Mouse (Mus musculus) E14TG2a.4 (cell line): ENCODE measurements at regions not wholly inside any gene's neighbourhood (a gene's known extent, or its start where the extent isn't known, plus 50 kb on each side); places are given as distances from the start of the nearest gene placed in this dataset.

Source experiments
- H3K27me3 ChIP-seq: 2 replicates; pipeline ENCODE4 v1.6.1; 2014; ENCODE audit warnings: low read length, control low read depth; ENCODE audit not compliant: insufficient read depth
- H3K36me3 ChIP-seq: 2 replicates; pipeline ENCODE4 v1.6.1; 2014; ENCODE audit warnings: low read length, control low read depth; ENCODE audit not compliant: insufficient read depth
- H3K4me1 ChIP-seq: replicated peaks from 2 replicates; pipeline ENCODE4 v1.6.1; 2014; ENCODE audit warnings: low read depth, low read length, control low read depth
- H3K4me3 ChIP-seq: replicated peaks from 2 replicates; pipeline ENCODE4 v1.5.1; 2014; ENCODE audit warnings: mild to moderate bottlenecking, low read length
- H3K9me3 ChIP-seq: 2 replicates; pipeline ENCODE4 v1.6.1; 2014; ENCODE audit warnings: low read length, control low read depth
- CTCF ChIP-seq: conservative IDR thresholded peaks from 2 replicates; pipeline ENCODE4 v1.5.1; 2014; ENCODE audit warnings: low read length
- NANOG ChIP-seq: IDR thresholded peaks from 2 replicates; pipeline ENCODE4 v1.6.1; 2014; ENCODE audit warnings: borderline replicate concordance, low read length, mixed read lengths
- POU5F1 ChIP-seq: IDR thresholded peaks from 2 replicates; pipeline ENCODE4 v1.6.1; 2014; ENCODE audit warnings: low read length, borderline replicate concordance

DNA sequence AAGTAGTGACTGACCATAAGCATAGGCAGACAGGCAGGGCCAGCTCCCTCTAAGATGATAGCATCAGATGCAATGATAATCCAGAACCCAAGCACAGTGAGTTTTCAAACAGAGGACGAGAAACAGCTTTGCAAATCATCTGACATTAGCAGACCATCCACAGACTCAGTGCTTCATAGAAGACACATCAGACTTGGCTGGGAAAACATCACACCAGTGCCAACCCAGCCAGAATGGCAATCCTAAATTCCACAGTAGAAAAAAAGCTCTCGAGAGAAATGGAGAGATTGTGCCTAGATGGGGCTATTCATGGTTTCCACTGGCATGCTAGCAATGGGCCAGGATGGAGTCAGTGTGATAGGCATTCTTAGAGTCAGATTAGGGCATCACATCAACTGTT, 319.1 kb downstream of the 9330182O14Rik start:
- H3K27me3 ChIP-seq, result no peaks in the 10 kb centered on the region
- no peak overlapping the region for H3K4me3 ChIP-seq
- no peaks in the 10 kb centered on the region for H3K4me1 ChIP-seq
- no peak for TF ChIP-seq CTCF
- no peak for TF ChIP-seq NANOG
- no peak for TF ChIP-seq POU5F1
- H3K36me3 ChIP-seq, result no peaks in the 10 kb centered on the region
- H3K9me3 ChIP-seq, result no peaks in the 10 kb centered on the region

DNA sequence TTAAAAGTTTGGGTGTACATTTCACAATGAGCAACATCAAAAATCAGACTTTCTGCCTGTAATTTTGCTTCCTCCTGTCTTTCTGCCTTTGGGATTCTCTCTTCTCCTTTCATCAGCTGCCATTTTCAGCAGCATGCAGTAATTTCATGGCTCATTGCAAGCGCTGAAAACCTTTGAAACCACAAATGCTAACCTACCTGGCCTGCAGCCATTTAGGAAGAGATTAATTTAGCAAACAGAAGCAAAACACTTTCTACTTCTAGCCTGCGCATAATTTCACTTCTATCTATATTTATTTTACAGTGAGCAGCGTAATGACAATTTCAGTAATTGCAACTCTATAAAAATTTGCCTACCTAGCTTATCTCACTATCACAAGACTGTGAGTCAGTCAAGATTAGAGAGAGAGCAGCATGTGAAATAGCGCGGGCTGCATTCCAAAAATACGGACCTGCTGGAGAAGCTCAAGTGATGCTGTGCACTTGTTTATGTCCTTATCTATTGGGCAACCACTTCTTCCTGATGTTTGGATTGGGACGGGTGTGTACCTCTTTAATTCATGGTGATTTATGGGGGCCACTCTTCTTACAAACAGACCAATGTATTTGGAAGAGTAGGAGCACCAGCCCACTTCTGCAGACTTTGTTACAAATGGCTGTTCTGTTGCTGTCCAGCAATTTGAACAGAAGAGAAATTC, 341.6 kb downstream of the 9330182O14Rik start:
- Histone ChIP-seq H3K36me3 (no peaks in the 10 kb centered on the region), H3K4me1 (no peaks in the 10 kb centered on the region), H3K4me3 (no peak overlapping the region), H3K27me3 (no peaks in the 10 kb centered on the region), H3K9me3 (no peaks in the 10 kb centered on the region)
- no peak for TF ChIP-seq POU5F1
- TF ChIP-seq NANOG, result no peak
- TF ChIP-seq CTCF, result no peak

DNA sequence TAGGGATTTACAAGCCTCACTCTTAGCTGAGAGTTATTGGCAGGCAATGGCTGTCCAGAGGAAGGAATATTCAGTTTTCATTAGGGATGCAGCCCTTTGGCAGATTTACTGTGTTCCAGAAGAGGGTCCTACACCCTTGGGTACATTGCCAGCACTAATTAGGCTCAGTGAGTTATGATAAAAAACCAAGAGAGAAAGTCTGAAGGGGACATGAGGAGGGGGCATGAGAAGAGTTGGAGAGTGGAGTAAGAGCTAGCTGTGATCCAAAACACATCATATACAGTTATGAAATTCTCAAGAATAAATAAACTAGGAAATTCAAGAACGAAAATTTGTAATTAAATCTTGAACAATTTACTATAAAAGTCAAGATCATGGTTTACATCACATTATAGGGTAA, 346.2 kb downstream of the 9330182O14Rik start:
- H3K4me1 ChIP-seq, result no peaks in the 10 kb centered on the region
- TF ChIP-seq CTCF (no peak), NANOG (no peak), POU5F1 (no peak)

DNA sequence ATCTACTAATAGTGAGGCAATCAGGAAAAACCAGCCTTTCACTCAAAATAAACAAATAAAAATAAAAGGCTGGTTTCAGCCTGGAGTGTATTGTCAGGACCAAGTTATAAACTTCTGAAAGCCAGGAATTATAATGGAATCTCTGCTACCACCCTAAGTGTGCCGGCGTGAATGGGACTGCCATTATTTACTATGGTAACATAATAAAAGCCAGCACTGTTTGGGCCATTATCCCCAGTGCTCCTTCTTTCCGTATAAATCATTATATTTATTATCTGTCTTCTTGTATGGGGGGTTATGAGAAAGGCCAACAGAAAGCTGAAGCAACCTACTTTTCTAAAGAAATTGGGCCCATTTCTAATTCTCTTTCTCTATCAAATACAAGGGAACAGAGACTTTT, 347.1 kb downstream of the 9330182O14Rik start:
- no peaks in the 10 kb centered on the region for H3K9me3 ChIP-seq
- no peak for TF ChIP-seq POU5F1
- TF ChIP-seq CTCF, result no peak
- TF ChIP-seq NANOG, result no peak
- H3K36me3 ChIP-seq, result no peaks in the 10 kb centered on the region
- no peaks in the 10 kb centered on the region for H3K4me1 ChIP-seq
- H3K27me3 ChIP-seq, result no peaks in the 10 kb centered on the region
- no peak overlapping the region for H3K4me3 ChIP-seq

More for the DNA sequence above, 346.2 kb downstream of the 9330182O14Rik start:
- no peak overlapping the region for H3K4me3 ChIP-seq
- H3K9me3 ChIP-seq, result no peaks in the 10 kb centered on the region
- no peaks in the 10 kb centered on the region for H3K27me3 ChIP-seq
- H3K36me3 ChIP-seq, result no peaks in the 10 kb centered on the region

DNA sequence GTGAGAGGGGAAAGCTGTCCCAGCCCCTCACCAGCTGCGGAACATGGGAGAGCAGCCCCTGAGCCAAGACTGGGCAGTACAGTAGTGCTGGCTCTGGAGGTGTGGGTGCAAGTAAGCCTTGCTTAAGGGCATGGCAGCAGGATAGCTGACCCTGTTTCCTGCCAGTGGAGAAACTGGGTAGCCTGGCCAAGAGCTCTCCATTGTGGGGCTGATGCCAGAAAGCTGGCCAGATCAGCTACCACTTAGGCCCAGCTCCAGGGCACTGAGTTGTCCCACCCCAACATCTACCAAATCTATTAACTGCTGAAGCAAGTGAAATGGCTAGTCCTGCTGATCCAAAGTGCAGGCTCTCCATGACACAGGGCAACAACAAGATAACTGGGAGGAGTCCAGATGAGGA, 351.8 kb downstream of the 9330182O14Rik start:
- Histone ChIP-seq H3K36me3 (no peaks in the 10 kb centered on the region), H3K27me3 (no peaks in the 10 kb centered on the region), H3K4me3 (no peak overlapping the region), H3K9me3 (no peaks in the 10 kb centered on the region), H3K4me1 (no peaks in the 10 kb centered on the region)
- TF ChIP-seq POU5F1 (no peak), CTCF (no peak), NANOG (no peak)

DNA sequence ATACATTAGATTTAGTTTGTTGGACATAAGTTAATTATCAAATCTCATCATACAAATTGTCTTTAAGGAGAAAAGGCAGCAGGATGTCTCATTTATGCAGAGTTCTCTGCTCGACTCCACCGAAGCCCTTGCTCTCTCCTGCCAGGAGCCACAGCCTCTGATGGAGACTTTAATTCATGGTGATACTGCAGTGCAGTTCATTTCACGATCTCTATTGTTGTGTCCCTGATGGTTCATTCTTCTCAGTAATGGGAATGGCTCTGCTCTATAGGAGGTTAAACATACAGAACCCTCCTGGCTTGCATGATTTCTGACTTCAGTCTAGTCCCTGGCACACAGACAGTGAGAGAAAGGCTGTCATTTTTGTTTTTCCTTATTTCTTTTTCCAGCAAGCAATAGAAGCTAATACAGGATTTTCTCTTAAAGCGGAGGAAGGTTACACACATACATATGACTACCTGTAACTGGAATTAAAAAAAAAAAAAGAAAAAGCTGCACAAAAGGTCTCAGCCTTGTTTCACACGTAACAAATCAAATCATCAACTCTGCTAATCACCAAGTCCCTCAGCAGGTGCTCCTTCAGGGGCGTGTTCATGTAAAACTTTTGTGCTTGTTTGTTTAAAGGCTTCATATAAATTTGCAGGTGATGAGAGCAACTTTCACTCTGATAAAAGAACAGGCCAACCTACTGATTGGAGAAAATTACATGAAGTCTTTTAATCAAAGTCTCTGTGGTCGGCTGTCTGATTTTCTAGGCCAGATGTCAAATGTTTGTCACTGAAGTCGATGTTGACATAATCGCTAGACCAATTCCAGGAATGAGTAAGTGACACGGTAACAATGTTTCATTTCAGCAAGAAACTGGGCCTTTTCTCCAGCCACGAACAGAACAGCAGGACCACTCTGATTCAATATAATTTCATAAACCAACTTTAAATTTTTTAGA, 367.3 kb downstream of the 9330182O14Rik start:
- Histone ChIP-seq H3K4me1 (no peaks in the 10 kb centered on the region), H3K36me3 (no peaks in the 10 kb centered on the region), H3K9me3 (no peaks in the 10 kb centered on the region), H3K4me3 (no peak overlapping the region), H3K27me3 (no peaks in the 10 kb centered on the region)
- TF ChIP-seq NANOG (no peak), CTCF (no peak), POU5F1 (no peak)

DNA sequence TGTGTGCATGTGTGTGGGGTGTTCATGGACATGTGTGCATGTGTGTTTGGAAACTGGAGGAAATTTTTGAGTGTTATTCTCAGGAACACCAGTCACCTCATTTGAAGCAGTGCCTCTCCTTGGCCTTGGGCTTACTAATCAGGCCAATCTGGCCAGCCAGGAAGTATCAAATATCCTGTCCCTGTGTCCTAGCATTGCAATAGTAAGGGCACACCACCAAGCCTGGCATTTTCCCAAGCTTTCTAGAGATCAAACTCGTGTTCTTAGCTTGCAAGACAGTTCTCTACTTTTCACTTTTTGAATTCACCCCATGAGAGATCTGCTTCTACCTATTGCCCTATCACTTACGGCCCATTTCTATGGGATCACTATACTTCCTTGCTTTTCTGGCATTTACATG, 376.7 kb downstream of the 9330182O14Rik start:
- Histone ChIP-seq H3K4me1 (no peaks in the 10 kb centered on the region), H3K4me3 (no peak overlapping the region), H3K9me3 (no peaks in the 10 kb centered on the region), H3K27me3 (no peaks in the 10 kb centered on the region), H3K36me3 (no peaks in the 10 kb centered on the region)
- TF ChIP-seq CTCF, result no peak
- TF ChIP-seq POU5F1, result no peak
- no peak for TF ChIP-seq NANOG

DNA sequence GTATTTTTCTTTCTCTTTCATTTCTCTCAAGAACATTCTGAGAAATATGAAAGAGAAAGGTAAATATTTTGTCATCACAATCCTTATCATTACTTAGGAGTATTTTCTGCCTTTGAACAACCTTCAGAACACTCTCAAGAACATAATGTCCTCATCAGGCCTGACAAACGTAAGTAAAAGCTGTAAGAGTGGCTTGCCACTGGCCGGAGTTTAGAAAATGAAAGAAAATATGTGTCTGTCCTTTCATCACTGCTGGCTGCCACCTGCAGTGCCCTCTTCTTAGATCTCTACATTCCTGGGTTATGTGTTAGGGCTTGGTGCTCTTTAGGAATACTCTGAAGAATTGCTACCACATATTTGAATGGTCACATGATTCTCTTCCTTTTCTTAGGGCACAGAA, 390.2 kb downstream of the 9330182O14Rik start:
- Histone ChIP-seq H3K4me3 (no peak overlapping the region), H3K9me3 (no peaks in the 10 kb centered on the region), H3K27me3 (no peaks in the 10 kb centered on the region), H3K36me3 (no peaks in the 10 kb centered on the region), H3K4me1 (no peaks in the 10 kb centered on the region)
- TF ChIP-seq NANOG (no peak), POU5F1 (no peak), CTCF (no peak)
